Mouse (Mus musculus): ENCODE measurements around the gene Spag6l. TPM values are rescaled to one million over a fixed set of nuclear protein-coding genes. Genes with fewer than 3 reads are reported as not detected.

The Spag6l gene
- total and polyA plus RNA-seq, 2 experiments from 2014 or later: 23.7 to 30.6 TPM

DNA sequence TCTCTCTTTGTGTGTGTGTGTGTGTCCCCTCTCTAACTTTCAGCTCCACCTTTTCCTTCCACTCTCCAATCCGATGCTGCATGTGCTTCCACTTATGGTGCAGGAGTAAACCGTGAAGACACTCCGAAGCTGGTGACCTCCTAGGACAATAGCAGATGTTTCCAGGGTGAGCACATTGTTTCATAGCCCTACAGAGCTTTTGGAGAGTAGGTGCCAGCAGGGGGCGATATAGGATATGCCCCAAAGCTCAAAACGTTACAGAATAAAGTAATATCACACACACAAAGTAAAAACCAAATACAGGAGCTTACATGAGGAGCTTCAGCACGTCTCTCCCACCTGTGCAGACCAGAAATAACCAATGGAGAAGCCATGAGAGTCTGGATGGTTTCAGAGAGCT is 25.6 kb upstream of the Spag6l start:
- WGBS: 35% methylated on average over 6 of the region's 6 CpGs
- Histone ChIP-seq H3K4me3 (ENCODE audit: low read depth, low read length) (no peak overlapping the region), H3K27me3 (ENCODE audit: insufficient read depth, low read length) (no peaks in the 10 kb centered on the region), H3K9me3 (ENCODE audit: low read length) (no peaks in the 10 kb centered on the region), H3K4me2 (ENCODE audit: low read depth, low read length, poor library complexity, severe bottlenecking) (no peak overlapping the region), H3K4me1 (ENCODE audit: insufficient read depth, low read length) (no peaks in the 10 kb centered on the region), H3K27ac (ENCODE audit: low read depth, low read length) (no peak overlapping the region), H3K36me3 (ENCODE audit: insufficient read depth, low read length) (no peaks in the 10 kb centered on the region), H3K9ac (replicated peaks; ENCODE audit: low read length, poor library complexity, severe bottlenecking) (no peak overlapping the region)
- ATAC-seq (ENCODE audit: low FRiP score): no peak
- TF ChIP-seq CTCF (IDR thresholded peaks at IDR 0.05): peak; percentile 44
- DNase-seq (ENCODE audit: low spot score): no peak

DNA sequence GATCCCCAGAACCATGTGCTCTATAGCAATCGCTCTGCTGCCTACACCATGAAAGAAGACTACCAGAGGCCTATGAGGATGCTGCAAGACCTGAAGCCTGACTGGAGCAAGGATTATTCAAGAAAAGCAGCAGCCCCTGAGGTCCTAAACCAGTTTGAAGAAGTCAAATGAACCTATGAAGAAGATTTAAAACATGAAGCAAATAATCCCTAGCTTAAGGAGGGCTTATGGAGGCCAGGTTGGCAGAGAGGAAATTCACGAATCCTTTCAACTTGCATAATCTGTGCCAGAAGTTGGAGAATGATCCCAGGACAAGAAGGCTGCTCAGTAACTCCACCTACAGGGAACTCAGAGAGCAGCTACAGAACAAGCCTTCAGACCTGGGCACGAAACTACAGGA is 23.2 kb upstream of the Spag6l start:
- H3K27me3 ChIP-seq (ENCODE audit: insufficient read depth, low read length): no peaks in the 10 kb centered on the region
- no peaks in the 10 kb centered on the region for H3K36me3 ChIP-seq (ENCODE audit: insufficient read depth, low read length)
- TF ChIP-seq CTCF (IDR thresholded peaks at IDR 0.05): no peak
- no peak overlapping the region for H3K9ac ChIP-seq (replicated peaks; ENCODE audit: low read length, poor library complexity, severe bottlenecking)
- H3K4me2 ChIP-seq (ENCODE audit: low read depth, low read length, poor library complexity, severe bottlenecking): no peak overlapping the region
- H3K27ac ChIP-seq (ENCODE audit: low read depth, low read length): no peak overlapping the region
- DNase-seq (ENCODE audit: low spot score) (no peak), ATAC-seq (ENCODE audit: low FRiP score) (no peak)
- H3K4me3 ChIP-seq (ENCODE audit: low read depth, low read length): no peak overlapping the region
- no peaks in the 10 kb centered on the region for H3K4me1 ChIP-seq (ENCODE audit: insufficient read depth, low read length)
- WGBS: 83% methylated on average over 3 of the region's 3 CpGs
- no peaks in the 10 kb centered on the region for H3K9me3 ChIP-seq (ENCODE audit: low read length)

DNA sequence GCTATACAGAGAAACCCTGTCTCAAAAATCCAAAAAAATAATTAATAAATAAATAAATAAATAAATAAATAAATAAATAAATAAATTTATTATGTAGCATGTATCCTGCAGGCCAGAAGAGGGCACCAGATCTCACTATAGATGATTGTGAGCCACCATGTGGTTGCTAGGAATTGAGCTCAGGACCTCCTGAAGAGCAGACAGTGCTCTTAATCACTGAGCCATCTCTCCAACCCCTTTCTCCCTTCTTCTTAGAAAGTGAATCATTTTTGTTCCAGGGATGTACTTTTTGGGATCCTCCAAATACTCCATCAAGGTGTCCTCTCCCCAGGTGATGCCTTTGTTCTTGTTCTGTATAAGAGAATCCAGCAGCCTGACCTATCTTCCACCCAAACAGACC is 19.9 kb upstream of the Spag6l start:
- Histone ChIP-seq H3K4me2 (ENCODE audit: low read depth, low read length, poor library complexity, severe bottlenecking) (no peak overlapping the region), H3K27ac (ENCODE audit: low read depth, low read length) (no peak overlapping the region), H3K27me3 (ENCODE audit: insufficient read depth, low read length) (no peaks in the 10 kb centered on the region), H3K4me1 (ENCODE audit: insufficient read depth, low read length) (no peaks in the 10 kb centered on the region), H3K4me3 (ENCODE audit: low read depth, low read length) (no peak overlapping the region), H3K36me3 (ENCODE audit: insufficient read depth, low read length) (no peaks in the 10 kb centered on the region), H3K9me3 (ENCODE audit: low read length) (no peaks in the 10 kb centered on the region), H3K9ac (replicated peaks; ENCODE audit: low read length, poor library complexity, severe bottlenecking) (no peak overlapping the region)
- no peak for ATAC-seq (ENCODE audit: low FRiP score)
- DNase-seq (ENCODE audit: low spot score): no peak
- no peak for TF ChIP-seq CTCF (IDR thresholded peaks at IDR 0.05)

DNA sequence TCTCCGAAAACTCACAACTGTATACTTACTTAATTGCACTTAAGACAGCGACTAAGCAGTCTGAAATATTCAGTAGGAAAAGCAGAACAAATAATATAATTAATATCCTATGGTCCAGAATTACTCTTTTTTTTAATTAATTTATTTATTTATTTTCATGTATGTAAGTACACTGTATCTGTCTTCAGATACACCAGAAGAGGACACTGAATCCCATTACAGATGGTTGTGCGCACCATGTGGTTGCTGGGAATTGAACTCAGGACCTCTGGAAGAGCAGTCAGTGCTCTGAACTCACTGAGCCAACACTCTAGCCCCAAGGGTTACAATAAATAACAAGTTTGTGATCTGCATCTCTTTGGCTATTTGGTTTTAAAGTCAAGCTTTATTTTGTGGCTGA is 415 bp upstream of the Spag6l start:
- Histone ChIP-seq H3K9me3 (ENCODE audit: low read length) (no peaks in the 10 kb centered on the region), H3K4me1 (ENCODE audit: insufficient read depth, low read length) (no peaks in the 10 kb centered on the region), H3K9ac (replicated peaks; ENCODE audit: low read length, poor library complexity, severe bottlenecking) (no peak overlapping the region; the same call in 1 of the 2 replicates), H3K4me3 (ENCODE audit: low read depth, low read length) (peak overlapping the region; percentile 67; the same call in 1 of the 2 replicates), H3K27me3 (ENCODE audit: insufficient read depth, low read length) (no peaks in the 10 kb centered on the region), H3K4me2 (ENCODE audit: low read depth, low read length, poor library complexity, severe bottlenecking) (peak overlapping the region; percentile 68), H3K27ac (ENCODE audit: low read depth, low read length) (no peak overlapping the region), H3K36me3 (ENCODE audit: insufficient read depth, low read length) (no peaks in the 10 kb centered on the region)
- no peak for TF ChIP-seq CTCF (IDR thresholded peaks at IDR 0.05)
- 89% methylated on average over 3 of the region's 3 CpGs for WGBS
- ATAC-seq (ENCODE audit: low FRiP score) (peak; percentile 14; the same call in 1 of the 2 replicates), DNase-seq (ENCODE audit: low spot score) (no peak)

DNA sequence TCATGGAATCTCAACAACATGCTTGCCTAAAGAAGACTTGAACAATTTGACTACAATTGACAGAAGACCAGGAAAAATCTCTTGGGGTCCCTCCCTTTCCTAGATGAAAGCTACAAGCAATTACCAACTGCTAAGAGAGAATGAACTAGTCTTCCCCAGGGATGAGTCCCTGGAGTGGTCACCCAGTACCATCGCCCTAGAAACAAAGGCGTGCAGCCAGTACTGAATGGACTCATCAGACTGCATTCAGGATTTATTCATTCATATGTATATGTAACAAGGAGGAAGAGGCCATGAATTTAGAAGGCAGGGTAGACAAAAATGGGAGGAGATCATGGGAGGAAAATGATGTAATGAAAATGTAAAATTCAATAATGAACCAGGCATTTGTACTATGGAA is 3.0 kb downstream of the Spag6l start:
- ATAC-seq (ENCODE audit: low FRiP score): no peak
- no peaks in the 10 kb centered on the region for H3K27me3 ChIP-seq (ENCODE audit: insufficient read depth, low read length)
- no peaks in the 10 kb centered on the region for H3K36me3 ChIP-seq (ENCODE audit: insufficient read depth, low read length)
- TF ChIP-seq CTCF (IDR thresholded peaks at IDR 0.05): no peak
- H3K9me3 ChIP-seq (ENCODE audit: low read length): no peaks in the 10 kb centered on the region
- 77% methylated on average over 2 of the region's 2 CpGs for WGBS
- DNase-seq (ENCODE audit: low spot score): no peak
- H3K4me2 ChIP-seq (ENCODE audit: low read depth, low read length, poor library complexity, severe bottlenecking): no peak overlapping the region
- H3K9ac ChIP-seq (replicated peaks; ENCODE audit: low read length, poor library complexity, severe bottlenecking): no peak overlapping the region
- no peaks in the 10 kb centered on the region for H3K4me1 ChIP-seq (ENCODE audit: insufficient read depth, low read length)
- H3K27ac ChIP-seq (ENCODE audit: low read depth, low read length): no peak overlapping the region
- H3K4me3 ChIP-seq (ENCODE audit: low read depth, low read length): no peak overlapping the region

DNA sequence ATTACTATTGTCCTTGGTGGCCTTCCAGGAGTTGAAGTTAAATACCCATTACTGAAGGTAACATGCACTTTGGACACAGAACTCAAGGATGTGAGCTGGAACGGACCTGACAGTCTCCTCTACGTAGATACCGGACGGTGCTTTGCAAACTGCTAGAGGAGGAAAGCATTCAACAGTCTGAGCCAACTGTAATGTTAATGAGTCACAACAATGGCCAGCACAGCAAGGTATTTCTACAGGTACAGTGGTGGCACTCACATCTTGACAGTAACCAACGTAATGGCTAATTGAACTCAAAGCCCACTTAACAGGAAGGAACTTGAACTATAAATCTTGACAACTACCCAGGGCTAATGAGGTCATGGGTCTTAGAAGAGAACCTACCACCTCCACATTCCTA is 3.8 kb downstream of the Spag6l start:
- TF ChIP-seq CTCF (IDR thresholded peaks at IDR 0.05): no peak
- Histone ChIP-seq H3K27ac (ENCODE audit: low read depth, low read length) (no peak overlapping the region), H3K4me1 (ENCODE audit: insufficient read depth, low read length) (no peaks in the 10 kb centered on the region), H3K36me3 (ENCODE audit: insufficient read depth, low read length) (no peaks in the 10 kb centered on the region), H3K4me2 (ENCODE audit: low read depth, low read length, poor library complexity, severe bottlenecking) (no peak overlapping the region), H3K27me3 (ENCODE audit: insufficient read depth, low read length) (no peaks in the 10 kb centered on the region), H3K9me3 (ENCODE audit: low read length) (no peaks in the 10 kb centered on the region), H3K4me3 (ENCODE audit: low read depth, low read length) (no peak overlapping the region), H3K9ac (replicated peaks; ENCODE audit: low read length, poor library complexity, severe bottlenecking) (no peak overlapping the region)
- no peak for ATAC-seq (ENCODE audit: low FRiP score)
- WGBS: 43% methylated on average over 5 of the region's 5 CpGs
- no peak for DNase-seq (ENCODE audit: low spot score)

All from midbrain, postnatal 0 days (tissue).